Mouse (Mus musculus) CD8-positive naive resting alpha-beta T cell, adult 2 months (primary cell): ENCODE results near the gene Sh3gl3.

ENCODE experiments used
- DNase-seq, 2 experiments: peaks; one replicate each; pipeline ENCODE4 v3.0.0; 2022; ENCODE audit warnings: low read depth in 2 of 2, low spot score in 2 of 2

Sh3gl3 gene

GRCm38 (mm10) chr7:82282464-82282863, 108.8 kb downstream of the Sh3gl3 start:
- DNase-seq: no peak

- no peak for DNase-seq
Measured at GRCm38 (mm10) chr7:82287242-82287641, 113.6 kb downstream of the Sh3gl3 start.

GRCm38 (mm10) chr7:82293441-82293840, 119.8 kb downstream of the Sh3gl3 start:
- DNase-seq: no peak

- DNase-seq: no peak
Measured at GRCm38 (mm10) chr7:82294083-82294482, 120.4 kb downstream of the Sh3gl3 start.

- DNase-seq: no peak
Measured at GRCm38 (mm10) chr7:82294611-82295010, 121.0 kb downstream of the Sh3gl3 start.

GRCm38 (mm10) chr7:82308398-82308797, 134.8 kb downstream of the Sh3gl3 start:
- DNase-seq: no peak

GRCm38 (mm10) chr7:82318515-82318914, 144.9 kb downstream of the Sh3gl3 start:
- no peak for DNase-seq

GRCm38 (mm10) chr7:82326616-82327015, 153.0 kb downstream of the Sh3gl3 start:
- no peak for DNase-seq

GRCm38 (mm10) chr7:82327201-82327600, 153.6 kb downstream of the Sh3gl3 start:
- no peak for DNase-seq

GRCm38 (mm10) chr7:82327881-82328280, 154.2 kb downstream of the Sh3gl3 start:
- DNase-seq: no peak

- no peak for DNase-seq
Measured at GRCm38 (mm10) chr7:82329831-82330230, 156.2 kb downstream of the Sh3gl3 start.

GRCm38 (mm10) chr7:82330860-82331259, 157.2 kb downstream of the Sh3gl3 start:
- DNase-seq: no peak

- DNase-seq: no peak
Measured at GRCm38 (mm10) chr7:82334000-82334399, 160.4 kb downstream of the Sh3gl3 start.

GRCm38 (mm10) chr7:82335211-82336121, 161.8 kb downstream of the Sh3gl3 start, which contains the start of gene Adamtsl3:
TSS of gene Adamtsl3 (plus strand) at chr7:82335694.
- no peak for DNase-seq

- no peak for DNase-seq
Measured at GRCm38 (mm10) chr7:82336132-82336531, 162.5 kb downstream of the Sh3gl3 start.

GRCm38 (mm10) chr7:82338121-82338520, 164.5 kb downstream of the Sh3gl3 start:
- DNase-seq: no peak

GRCm38 (mm10) chr7:82338532-82338931, 164.9 kb downstream of the Sh3gl3 start:
- no peak for DNase-seq

GRCm38 (mm10) chr7:82339214-82339613, 165.6 kb downstream of the Sh3gl3 start:
- DNase-seq: no peak

GRCm38 (mm10) chr7:82341476-82341875, 167.8 kb downstream of the Sh3gl3 start:
- no peak for DNase-seq

GRCm38 (mm10) chr7:82346706-82347105, 173.1 kb downstream of the Sh3gl3 start:
- no peak for DNase-seq

GRCm38 (mm10) chr7:82349796-82350195, 176.2 kb downstream of the Sh3gl3 start:
- DNase-seq: no peak

GRCm38 (mm10) chr7:82350421-82350820, 176.8 kb downstream of the Sh3gl3 start:
- no peak for DNase-seq
